Mouse (Mus musculus): ENCODE data around the gene Vps41. TPM values are rescaled to one million over a fixed set of nuclear protein-coding genes. Genes with fewer than 3 reads are reported as not detected.
A peak's percentile ranks its signal among the peaks of the same experiment; 100 is the strongest.

Gene Vps41
- total RNA-seq, 4 experiments from 2014 or later, result 32.9 to 37.5 (median 35.3) TPM

DNA sequence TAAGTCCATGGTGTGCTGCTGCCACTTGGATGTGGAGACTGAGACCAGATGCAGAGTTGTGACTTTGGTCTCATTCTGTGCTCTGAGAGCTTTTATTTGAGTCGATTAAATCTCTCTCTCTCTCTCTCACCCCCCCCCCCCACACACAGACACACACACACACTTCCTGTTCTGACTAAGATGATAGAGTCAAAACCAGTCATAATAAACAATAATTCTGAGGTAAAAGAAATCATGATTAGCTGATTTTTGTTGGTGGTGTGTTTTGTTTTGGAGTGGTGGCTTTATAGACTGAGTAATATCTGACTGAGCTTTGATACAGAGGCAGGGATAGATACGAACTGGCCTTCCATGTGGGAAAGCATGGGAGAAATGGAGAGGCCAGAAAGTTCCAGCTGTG is 74.6 kb downstream of the Vps41 start:
- no peak for DNase-seq (ENCODE audit: low spot score)

DNA sequence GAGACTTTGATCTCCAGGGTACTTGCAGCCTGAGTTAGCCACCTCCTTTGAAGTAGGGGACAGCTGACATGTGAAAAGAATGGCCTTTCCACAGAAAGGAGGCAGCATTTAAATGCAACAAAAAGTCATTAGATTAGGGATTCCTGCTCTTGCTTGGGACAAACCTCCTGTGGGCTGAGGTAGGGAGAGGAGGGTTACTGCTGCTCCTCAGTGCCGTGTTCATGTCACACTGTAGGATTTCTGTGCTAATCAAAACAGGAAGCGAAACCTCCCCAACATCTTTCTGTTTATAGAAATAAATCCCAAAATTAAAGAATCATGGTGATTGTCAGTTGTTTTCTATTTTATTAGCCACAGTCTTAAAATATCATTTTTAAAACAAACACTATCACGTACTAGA is 77.4 kb downstream of the Vps41 start:
- no peak for DNase-seq (ENCODE audit: low spot score)

DNA sequence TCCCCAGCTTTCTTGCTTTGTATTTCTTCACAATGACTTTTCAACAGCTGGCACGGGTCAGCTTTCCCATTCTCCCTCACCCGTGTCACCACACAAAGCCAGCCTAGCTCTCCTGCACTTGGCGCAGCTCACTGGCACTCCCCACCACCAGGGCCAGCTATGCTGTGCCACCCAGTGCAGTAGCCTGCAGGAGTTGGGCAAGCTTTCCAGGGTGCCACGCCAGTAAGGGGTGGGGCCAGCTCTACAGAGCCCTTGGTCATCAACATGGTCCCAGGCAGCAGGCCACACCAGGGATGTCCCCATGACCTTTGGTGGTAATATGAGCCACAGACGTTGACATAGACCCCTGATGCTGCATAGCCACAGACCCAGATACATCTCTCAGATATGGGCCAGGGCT is 80.5 kb downstream of the Vps41 start:
- no peak for DNase-seq (ENCODE audit: low spot score)

DNA sequence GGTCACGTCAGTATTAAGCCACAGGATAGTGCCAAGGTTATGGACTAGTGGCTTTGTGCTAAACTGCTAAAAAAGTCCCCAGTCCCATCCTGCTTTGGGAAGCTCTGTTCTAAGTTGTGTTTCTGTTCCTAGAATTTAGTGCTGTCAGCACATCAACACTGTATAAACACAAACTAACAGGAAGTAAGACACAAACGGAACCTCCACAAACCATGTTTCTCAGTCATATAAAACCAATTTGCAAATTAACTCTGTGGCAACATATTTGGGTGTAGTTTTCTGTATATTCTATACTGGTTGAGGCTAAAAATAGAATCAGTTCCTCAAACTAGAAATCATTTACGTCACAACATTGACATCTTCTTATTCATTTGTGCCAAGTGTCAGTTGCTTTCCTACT is 83.3 kb downstream of the Vps41 start:
- no peak for DNase-seq (ENCODE audit: low spot score)

DNA sequence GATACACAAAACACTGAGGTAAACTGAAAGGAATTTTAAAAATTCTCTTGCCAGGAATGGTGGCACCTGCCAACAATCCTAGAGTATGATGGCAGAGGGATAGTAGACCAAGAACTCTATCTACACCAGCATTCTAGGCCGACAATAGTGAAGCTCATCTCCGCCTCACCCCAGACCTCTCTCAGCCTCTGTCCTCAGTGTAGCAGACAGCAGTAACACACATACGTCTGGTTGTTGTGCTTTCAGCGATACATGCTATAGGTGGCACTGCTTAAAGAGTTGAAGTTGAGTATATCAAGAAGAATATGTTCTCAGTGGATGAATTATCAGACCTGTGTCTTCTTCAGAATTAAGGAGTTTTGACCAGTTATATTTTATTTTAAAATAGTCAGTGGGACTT is 92.4 kb downstream of the Vps41 start:
- DNase-seq (ENCODE audit: low spot score), result no peak

DNA sequence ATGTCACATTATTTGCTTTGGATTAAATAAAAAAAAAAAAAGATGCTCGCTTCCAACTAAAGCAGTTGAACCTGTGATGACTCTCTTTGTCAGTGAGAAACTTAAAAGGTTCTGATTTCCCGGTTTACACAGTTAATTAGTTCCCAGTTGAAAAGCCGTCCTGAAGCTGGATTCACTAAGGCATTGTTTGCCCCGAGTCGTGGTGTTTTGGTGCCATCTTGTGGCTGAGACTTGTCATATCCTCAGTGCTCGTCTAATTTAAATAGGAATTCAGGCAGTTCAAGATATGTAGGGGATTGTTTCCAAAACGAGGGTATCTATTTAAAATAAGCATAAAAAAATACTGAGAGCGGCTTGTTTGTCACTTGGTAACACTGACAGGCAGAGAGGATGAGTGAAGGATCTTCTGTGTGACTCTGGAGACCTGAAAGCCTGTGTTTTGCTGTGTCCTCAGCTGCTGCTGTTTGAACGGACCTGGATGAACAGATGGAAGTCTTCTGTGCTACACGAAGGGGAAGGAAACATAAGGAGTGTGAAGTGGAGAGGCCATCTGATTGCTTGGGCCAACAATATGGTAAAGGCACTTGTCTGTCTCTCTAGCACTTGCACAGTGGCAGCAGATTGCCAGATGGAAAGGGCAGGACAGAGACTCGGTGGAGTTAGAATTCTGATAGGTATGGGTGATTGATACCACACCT is 93.0 kb downstream of the Vps41 start:
- DNase-seq (ENCODE audit: low spot score), result peak; percentile 54

DNA sequence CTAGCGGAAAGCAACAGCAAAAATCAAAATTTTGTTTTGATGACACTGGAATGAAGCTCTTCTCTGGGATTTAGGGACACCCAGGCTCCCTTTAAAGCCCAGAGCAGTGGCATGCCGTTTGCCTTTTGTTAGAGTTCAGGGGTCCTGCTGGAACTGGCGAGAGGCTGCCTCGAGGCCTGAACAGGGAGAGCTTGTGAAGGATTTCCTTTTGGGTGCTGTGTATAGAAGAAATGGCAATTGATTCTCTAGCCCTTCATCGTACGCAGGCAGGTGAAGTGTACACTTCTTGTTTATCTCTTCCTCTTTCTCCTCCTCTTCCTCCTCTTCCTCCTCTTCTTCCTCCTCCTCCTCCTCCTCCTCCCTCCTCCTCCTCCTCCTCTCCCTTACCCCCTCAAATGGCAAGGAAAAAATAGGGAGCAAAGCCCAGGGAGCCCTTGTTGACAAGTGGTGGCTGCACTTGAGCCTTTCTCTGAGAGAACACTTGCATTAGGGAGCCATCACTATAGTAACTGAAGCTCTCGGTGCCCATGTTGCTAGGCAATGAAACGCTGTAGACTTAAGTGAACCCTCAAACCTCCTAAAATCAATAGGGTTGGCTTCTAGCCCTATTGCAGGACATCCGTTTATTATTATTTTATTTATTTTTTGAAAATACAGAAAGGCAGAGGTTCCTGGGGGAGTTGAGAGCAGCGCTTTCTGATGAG is 107.5 kb downstream of the Vps41 start:
- no peak for DNase-seq (ENCODE audit: low spot score)

DNA sequence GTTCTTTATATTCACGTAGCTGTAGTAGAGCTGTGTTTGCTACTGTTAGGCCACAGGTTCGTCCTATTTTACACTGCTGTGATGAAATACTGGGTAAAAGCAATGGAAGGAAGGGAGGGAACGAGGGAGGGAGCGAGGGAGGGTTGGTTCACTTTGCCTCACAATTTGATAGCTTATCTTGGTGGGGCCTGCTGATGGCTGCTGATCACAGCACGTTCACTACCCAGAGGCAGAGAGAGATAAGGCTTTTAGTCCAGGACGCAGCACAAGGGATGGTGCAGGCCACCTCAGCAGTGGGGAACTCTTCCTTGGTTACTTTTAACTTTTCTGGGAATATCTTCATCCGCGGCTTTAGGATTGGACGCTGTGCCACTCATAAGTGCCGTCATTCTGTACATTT is 109.9 kb downstream of the Vps41 start:
- no peak for DNase-seq (ENCODE audit: low spot score)

DNA sequence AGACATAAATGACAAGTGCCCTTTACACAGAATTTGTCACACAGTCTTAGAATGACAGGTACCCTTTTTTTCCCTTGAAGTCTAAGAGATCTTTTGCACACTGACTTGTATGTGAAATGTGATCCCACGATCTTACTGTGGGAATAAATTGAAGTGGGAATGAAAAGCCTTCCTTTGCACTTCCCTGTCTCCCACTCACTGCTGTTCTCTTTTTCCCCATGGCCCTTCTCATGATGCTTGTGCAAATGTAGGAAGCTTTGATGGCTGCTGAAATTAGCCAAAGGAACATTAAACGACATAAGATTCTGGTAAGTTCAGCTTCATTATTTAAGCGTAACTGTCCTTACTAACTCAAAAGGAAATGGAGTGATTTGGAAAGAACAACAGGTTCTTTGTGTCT is 113.4 kb downstream of the Vps41 start:
- DNase-seq (ENCODE audit: low spot score), result no peak

DNA sequence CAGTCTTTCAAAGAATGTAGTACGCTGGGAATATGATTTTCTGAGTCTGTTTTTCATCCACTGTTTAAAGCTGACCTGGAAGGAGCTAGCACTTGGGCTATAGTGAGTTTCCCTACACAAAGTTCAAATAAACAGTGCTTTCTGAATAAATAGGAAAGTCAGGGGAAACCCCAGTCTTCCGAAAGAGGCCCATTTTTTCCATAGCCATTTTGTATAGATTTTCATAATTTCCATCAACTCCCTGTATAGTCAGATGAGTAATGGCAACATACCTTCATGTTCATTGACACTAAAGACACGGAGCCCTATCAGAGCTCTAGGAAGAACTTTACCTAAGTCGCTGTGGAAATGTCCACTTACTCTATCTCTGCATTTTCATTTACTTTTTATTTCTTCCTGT is 122.1 kb downstream of the Vps41 start:
- DNase-seq (ENCODE audit: low spot score), result no peak

DNA sequence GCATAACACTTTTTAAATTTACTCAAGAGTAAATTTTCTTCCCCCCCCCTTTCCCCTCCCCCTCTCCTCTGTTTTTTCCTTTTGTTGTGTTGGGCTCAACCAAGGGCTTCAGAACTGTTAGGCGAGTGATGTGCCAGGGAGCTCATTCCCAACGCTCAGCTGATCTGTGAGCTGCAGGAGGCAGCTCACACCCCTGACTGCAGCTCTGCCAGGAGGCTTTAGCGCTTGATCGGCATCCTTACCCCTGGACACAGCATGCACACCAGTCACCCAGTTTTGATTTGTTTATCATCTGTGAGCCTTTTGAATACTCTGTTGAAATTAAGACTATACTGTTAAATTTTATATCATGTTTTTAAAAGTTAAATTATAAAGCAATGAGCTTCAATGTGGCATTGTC is 123.3 kb downstream of the Vps41 start:
- DNase-seq (ENCODE audit: low spot score), result no peak

DNA sequence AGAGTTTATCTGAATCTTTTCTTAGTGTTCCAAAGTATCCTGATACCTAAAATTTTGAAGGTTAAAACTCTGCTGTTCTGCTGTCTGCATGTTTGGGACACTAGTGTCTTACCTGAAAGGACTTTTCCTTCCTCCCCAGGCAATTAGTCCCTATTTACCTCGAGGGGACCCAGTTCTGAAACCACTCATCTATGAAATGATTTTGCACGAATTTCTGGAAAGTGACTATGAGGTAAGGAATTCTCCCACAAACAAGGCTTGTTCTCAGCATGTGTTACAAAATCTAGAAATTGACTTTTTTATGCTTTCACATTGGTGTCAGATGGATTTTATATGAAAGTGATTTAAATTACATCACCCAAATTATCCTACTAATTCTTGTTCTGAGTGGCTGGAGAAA is 123.9 kb downstream of the Vps41 start:
- DNase-seq (ENCODE audit: low spot score), result no peak

DNA sequence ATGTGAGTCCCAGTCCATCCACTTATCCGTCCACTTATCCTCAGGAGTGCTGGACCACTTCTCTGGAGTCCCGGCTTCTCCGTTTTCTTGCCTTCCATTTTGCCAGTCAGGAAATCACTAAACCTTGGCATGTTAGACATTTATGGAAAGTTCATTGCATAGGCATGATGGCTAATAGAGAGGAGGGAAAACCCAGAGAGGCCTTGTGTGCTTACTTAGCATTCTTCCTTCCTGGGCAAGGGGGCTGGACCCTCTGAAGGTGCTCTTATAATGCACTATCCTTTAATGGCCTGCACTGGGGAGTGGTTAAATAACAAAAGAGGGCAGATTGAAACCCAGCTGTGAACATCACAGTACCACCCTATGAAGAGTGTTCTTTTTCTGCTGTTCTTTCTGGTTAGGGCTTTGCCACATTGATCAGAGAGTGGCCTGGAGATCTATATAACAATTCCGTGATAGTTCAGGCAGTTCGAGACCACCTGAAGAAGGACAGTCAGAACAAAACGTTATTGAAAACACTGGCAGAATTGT is 124.7 kb downstream of the Vps41 start:
- DNase-seq (ENCODE audit: low spot score), result no peak

DNA sequence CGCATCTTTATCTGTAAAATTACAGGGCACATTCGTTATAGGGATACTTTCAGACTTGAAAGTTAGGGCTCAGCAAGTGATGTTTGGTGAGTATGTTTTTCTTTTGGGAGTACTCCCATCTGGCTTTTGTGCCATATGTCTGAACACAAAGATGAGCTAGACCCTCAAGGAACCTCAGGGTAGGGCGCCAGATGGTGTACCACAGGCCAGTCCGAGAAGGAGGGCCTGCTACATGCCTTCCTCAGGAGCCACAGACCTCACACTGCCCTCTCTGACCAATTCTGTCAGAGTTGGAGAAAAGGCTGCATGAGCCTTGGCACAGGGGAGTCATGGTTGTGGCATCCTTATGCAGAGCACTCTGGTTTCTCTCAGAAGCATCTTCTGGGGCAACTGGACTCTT is 125.5 kb downstream of the Vps41 start:
- DNase-seq (ENCODE audit: low spot score), result no peak

DNA sequence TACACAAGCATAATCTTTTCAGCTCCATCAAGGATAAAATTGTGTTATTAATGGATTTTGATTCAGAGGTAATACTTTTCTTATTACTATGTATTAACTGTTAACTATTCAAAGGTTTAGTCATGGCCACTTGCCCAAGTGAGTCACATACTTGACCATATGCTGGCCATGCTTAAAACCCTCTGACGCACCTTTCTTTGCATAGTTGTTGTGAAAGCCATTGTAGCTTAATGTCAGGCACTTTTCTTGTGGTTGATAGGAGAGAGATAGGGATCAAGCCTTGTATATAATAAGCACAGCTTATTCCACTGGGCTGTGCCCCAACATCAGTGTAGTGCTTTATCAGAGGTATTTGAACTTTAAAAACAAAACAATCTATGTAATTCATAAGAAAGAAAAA is 126.5 kb downstream of the Vps41 start:
- DNase-seq (ENCODE audit: low spot score), result no peak

DNA sequence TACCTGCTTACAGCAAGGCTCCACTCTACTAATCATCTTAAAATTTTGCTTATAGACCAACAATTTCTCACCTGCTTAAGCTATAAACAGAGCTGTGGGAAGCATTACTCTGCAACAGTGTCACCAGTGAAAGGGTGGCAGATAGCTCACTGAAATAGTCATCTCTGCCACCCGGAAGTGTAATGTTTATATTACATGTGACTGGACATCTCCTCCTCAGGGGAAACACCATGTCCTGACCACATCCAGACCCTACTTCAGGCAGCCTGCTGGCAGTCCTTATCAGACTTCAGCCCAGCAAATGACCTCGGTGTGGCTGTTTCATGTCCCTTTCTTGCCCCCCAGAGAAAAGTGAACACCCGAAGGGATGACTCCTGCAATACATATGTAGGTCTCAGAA is 130.3 kb downstream of the Vps41 start:
- no peak for DNase-seq (ENCODE audit: low spot score)

DNA sequence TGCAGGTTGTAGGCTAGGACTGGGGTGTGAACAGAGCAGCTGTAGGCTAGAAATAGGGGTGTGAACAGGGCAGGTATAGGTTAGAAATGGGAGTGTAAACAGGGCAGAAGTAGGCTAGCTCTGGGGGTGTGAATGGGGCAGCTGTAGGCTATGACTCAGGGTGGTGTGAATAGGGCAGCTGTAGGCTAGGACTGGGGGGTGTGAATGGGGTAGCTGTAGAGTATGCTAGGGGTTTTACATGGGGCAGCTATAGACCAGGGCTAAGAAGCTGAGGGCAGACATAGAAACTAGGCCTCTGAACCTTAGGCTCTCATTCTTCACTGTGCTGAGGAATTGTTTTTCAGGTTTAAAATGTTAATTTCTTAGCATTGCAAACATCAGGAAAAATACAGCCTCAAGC is 132.5 kb downstream of the Vps41 start:
- no peak for DNase-seq (ENCODE audit: low spot score)

DNA sequence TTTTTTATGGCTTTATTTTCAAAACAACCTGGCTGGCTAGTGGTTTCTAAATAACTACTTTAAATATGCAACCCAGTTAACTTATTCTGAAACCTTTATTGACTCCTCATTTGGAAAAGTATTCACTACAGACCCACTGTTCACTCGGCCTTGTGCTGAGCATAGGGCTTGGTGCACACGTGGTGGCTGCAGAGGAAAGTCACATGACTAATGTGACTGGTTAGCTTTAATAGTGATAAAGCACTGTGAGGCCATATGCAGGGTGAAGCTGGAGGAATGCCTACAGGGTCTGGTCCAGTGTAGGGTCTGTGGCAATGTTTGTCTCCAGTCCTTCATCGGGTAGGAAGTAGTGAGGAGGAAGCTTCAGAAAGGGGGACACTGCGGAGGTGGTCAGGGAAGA is 134.1 kb downstream of the Vps41 start:
- DNase-seq (ENCODE audit: low spot score), result no peak

DNA sequence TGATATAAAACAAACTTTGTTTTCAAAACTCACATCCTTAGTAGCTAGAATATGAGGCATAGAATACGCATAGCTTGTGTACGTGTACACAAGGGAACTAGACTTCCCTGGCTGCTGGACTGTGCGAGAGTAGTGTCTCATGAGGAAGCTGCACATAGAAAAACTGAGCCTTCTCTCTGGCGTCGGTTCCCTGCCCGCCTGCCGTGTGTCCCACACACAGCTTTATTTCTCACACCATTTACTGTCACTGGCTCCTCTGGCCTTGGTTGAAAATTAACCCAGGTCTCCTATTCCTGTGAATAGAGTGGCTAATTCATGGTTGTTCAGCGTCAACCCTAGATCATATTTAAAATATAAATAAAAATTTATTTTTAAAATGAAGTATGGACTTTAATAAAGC is 135.6 kb downstream of the Vps41 start:
- no peak for DNase-seq (ENCODE audit: low spot score)

DNA sequence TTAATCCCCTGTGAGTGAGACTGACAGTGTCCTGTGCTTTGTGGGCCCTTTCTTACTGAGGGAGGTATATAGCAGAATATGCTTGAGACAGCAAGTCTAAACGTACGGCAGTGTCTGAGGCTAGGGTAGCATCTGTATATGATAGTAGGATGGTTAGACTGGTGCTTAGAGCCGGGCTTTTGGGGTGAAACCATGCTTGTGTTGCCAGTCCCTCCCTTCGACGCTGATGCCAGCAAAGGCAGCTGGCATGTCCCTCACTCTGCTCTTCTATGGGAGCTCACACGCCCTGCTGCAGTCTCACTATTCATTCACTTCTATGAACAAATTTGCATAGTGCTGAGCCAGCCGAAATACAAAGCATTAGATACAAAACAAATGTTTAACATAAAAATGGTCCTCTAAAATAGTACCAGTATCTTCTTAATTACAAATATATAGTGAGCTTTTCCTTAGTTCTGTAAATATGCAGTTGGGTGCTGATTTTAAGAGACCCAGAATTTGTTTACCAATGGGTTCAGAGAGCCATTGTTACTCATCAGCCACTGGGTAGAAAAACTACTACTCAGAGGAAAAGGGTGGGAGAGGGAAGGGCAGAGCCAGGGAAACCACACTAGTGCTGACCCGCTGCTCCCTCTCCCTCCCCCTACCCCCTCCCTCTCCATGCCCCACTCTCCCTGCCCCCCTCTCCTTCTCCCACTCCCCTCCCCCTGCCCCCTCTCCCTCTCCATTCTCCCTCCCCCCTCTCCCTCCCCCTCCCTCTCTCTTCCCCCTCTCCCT is 139.1 kb downstream of the Vps41 start:
- no peak for DNase-seq (ENCODE audit: low spot score)

DNA sequence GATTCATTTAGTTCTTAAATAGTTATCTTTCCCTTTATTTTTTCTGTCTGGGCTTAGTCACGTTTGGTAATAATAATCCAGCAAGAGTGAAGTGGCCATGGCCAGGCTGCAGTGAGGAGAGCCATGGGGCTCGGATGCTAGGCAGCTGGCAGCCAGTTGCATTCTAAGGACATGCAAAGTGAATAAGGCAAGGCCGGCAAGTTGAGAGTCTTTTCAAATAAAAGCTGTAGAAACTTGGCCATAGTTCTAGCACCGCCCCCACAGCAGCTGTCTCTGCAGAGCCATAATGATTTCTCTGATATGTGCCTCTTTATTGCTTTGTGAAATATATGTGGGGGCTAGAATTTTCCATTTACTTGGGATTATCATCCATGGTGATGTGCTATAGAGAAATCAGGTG is 141.1 kb downstream of the Vps41 start:
- DNase-seq (ENCODE audit: low spot score), result no peak

DNA sequence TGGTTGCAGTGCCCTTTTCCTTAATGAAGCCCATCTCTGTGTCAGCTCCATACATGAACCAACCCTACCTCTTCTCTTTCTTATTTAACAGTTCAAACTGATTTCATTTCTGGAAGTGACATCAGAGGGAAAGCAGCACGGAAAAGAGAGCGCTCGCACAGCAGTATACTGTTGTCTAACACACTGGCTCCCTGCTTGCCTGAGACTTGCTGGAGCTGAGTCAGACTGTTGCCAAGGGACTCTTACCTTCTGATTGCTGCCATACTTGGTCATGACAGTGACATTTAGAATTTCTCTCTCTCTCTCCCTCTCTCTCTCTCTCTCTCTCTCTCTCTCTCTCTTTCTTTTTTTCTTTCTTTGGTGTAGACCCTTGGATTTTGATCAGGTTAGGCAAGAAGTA is 142.3 kb downstream of the Vps41 start:
- no peak for DNase-seq (ENCODE audit: low spot score)

DNA sequence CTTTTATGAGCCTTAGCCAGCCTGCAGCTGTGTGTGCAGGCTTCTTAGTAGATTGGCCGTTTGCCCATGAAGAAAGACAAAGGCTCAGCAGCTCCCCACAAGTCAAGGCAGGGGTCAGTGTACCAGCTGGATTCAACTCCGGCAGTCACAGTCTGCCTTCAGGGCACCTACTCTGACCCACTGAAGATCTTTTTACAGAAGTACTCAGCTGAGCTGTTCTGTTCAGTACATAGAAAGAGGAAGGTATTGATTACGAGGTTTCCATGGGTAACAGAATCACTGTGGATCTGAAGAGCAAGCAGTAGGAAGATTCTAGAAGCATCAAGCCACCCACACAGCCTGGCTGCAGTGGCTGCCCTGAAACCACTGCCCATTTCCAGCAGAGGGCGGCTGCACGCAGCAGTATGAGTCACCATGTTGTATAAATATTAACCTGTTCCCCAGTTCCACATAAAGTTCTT is 151.0 kb downstream of the Vps41 start:
- no peak for DNase-seq (ENCODE audit: low spot score)

All from heart, adult 8-10 months (tissue).